Mouse (Mus musculus) G1E (cell line): ENCODE measurements at regions not wholly inside any gene's neighbourhood (a gene's known extent, or its start where the extent isn't known, plus 50 kb on each side); places are given as distances from the start of the nearest gene placed in this dataset.

ENCODE experiments used
- CTCF ChIP-seq: IDR thresholded peaks from 2 replicates; pipeline ENCODE4 v1.5.1; 2012; ENCODE audit warnings: low read depth, low read length, inconsistent platforms, mixed read lengths
- GATA1 ChIP-seq: IDR thresholded peaks from 2 replicates; pipeline ENCODE4 v1.6.1; 2012; ENCODE audit warnings: borderline replicate concordance, low read length, inconsistent platforms, mixed read lengths
- TAL1 ChIP-seq: conservative IDR thresholded peaks from 2 replicates; pipeline ENCODE4 v1.6.1; 2012; ENCODE audit warnings: low read depth, low read length, inconsistent platforms, mixed read lengths

- TF ChIP-seq TAL1: no peak
- no peak for TF ChIP-seq CTCF
- TF ChIP-seq GATA1: no peak
Observed at GRCm38 (mm10) chr3:37885776-37886175, 161.5 kb upstream of the Gm5148 start.
